Mouse (Mus musculus) heart, adult 2 months (tissue): ENCODE results near the gene Padi1.

Experiments used
- CTCF ChIP-seq: fragments of 200-600 bp; IDR thresholded peaks from 2 replicates; pipeline ENCODE4 v1.8.1; 2022; ENCODE audit warnings: antibody characterized with exemption, mild to moderate bottlenecking, moderate library complexity
- POLR2A ChIP-seq: fragments of 200-500 bp; IDR thresholded peaks from 2 replicates; pipeline ENCODE4 v1.6.1; 2011; ENCODE audit warnings: mild to moderate bottlenecking, low read depth, low read length, control low read depth; ENCODE audit not compliant: insufficient read depth

DNA sequence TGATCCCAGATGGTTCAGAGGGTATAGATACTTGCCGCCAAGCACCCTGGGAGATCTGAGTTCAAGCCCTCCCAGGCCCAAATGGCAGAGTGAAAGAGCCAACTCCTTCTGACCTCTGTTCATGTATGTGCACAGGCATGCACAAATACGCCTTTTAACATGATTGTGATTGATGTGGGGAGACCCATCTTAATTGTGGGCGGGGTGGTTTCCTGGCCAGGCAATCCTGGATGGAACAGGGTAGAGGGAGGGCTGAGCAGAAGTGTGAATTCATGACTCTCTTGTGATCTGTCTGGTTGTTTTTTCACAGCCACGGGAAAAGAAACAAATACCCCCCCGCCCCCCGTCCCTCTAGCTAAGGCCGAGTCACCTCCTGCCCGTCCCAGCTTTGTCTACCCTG is 12.8 kb downstream of the Padi1 start:
- TF ChIP-seq CTCF (no peak), POLR2A (no peak)
